Mouse (Mus musculus) liver, adult 2 months (tissue): ENCODE data around the gene Dlg2. TPM values are rescaled to one million over a fixed set of nuclear protein-coding genes. Genes with fewer than 3 reads are reported as not detected.
A peak's percentile ranks its signal among the peaks of the same experiment; 100 is the strongest.

Source experiments
- DNase-seq: peaks from one replicate; pipeline ENCODE4 v3.0.0-alpha.2; 2011; ENCODE audit warnings: low read depth, low spot score; ENCODE audit errors: extremely low read depth
- H3K27ac ChIP-seq: fragments of 200-500 bp; replicated peaks from 2 replicates; pipeline ENCODE4 v1.5.1; 2012; ENCODE audit warnings: low read depth, mild to moderate bottlenecking, control low read depth, inconsistent platforms, low read length; ENCODE audit not compliant: insufficient read depth
- H3K27me3 ChIP-seq: fragments of 200-500 bp; 2 replicates; pipeline ENCODE4 v1.6.1; 2012; ENCODE audit warnings: mild to moderate bottlenecking, moderate library complexity, low read length, inconsistent platforms; ENCODE audit not compliant: control insufficient read depth, insufficient read depth
- H3K36me3 ChIP-seq: fragments of 200-500 bp; 2 replicates; pipeline ENCODE4 v1.6.1; 2012; ENCODE audit warnings: low read length, inconsistent platforms; ENCODE audit not compliant: control insufficient read depth, insufficient read depth
- H3K4me1 ChIP-seq: fragments of 200-500 bp; 2 replicates; pipeline ENCODE4 v1.6.1; 2011; ENCODE audit warnings: low read length; ENCODE audit not compliant: control insufficient read depth, insufficient read depth
- H3K4me3 ChIP-seq: fragments of 200-500 bp; 2 replicates; pipeline ENCODE4 v1.5.1; 2011; ENCODE audit warnings: low read depth, mild to moderate bottlenecking, control low read depth, low read length, moderate library complexity; ENCODE audit not compliant: insufficient read depth
- H3K79me2 ChIP-seq: fragments of 200-500 bp; 2 replicates; pipeline ENCODE4 v1.6.1; 2012; ENCODE audit warnings: inconsistent platforms, mild to moderate bottlenecking, low read length, moderate library complexity; ENCODE audit not compliant: control insufficient read depth, insufficient read depth
- H3K9ac ChIP-seq: fragments of 200-500 bp; 2 replicates; pipeline ENCODE4 v1.6.1; 2012; ENCODE audit warnings: low read depth, mild to moderate bottlenecking, control low read depth, inconsistent platforms, low read length
- CTCF ChIP-seq: fragments of 200-500 bp; IDR thresholded peaks from 2 replicates; pipeline ENCODE4 v1.5.1; 2011; ENCODE audit warnings: low read depth, low read length, control low read depth
- POLR2A ChIP-seq: fragments of 200-500 bp; IDR thresholded peaks from 2 replicates; pipeline ENCODE4 v1.6.1; 2011; ENCODE audit warnings: low read length, control low read depth; ENCODE audit not compliant: insufficient read depth; ENCODE audit errors: extremely low read depth
- WGBS: fragments of 180-500 bp; shearing (Covaris S2); methylation state at CpG from one replicate; pipeline ENCODE4 v1.1.7; 2018; 5-methylcytosine and 5-hydroxymethylcytosine counted together
- polyA plus RNA-seq: library from polyadenylated mRNA; depleted of rRNA; stranded (reverse); fragments of >200 nt; gene quantifications from 2 replicates; pipeline ENCODE4 v1.2.3, GENCODE M21; 2012
- total RNA-seq: library from RNA; depleted of rRNA; stranded (reverse); fragments of >200 nt; gene quantifications from 2 replicates; pipeline ENCODE4 v1.2.3, GENCODE M21; 2014

Dlg2 gene
- total and polyA plus RNA-seq, 2 experiments: 0.65 TPM; not detected in 1

- no peaks in the 10 kb centered on the region for H3K27me3 ChIP-seq
- H3K9ac ChIP-seq: peak overlapping the region; percentile 89
- no peak for DNase-seq
- 2% methylated on average over 10 of the region's 10 CpGs for WGBS
- H3K36me3 ChIP-seq: peaks cover 16% of the 10 kb centered on the region
- H3K79me2 ChIP-seq: peaks cover 2% of the 10 kb centered on the region; the same call in 1 of the 2 replicates
- TF ChIP-seq POLR2A: no peak
- no peak for TF ChIP-seq CTCF
- peak overlapping the region; percentile 76 for H3K4me3 ChIP-seq
- H3K27ac ChIP-seq: peak overlapping the region; percentile 61
- H3K4me1 ChIP-seq: peaks cover 6% of the 10 kb centered on the region
Observed at GRCm38 (mm10) chr7:90457517-90457916, 19.0 kb upstream of the Dlg2 start.

- H3K4me1 ChIP-seq: peaks cover 4% of the 10 kb centered on the region; the same call in 1 of the 2 replicates
- no peaks in the 10 kb centered on the region for H3K27me3 ChIP-seq
- TF ChIP-seq POLR2A: no peak
- no peak for TF ChIP-seq CTCF
- H3K36me3 ChIP-seq: no peaks in the 10 kb centered on the region
- H3K79me2 ChIP-seq: no peaks in the 10 kb centered on the region; the same call in 1 of the 2 replicates
- no peak overlapping the region for H3K9ac ChIP-seq
- H3K4me3 ChIP-seq: no peak overlapping the region
- DNase-seq: no peak
- WGBS: 45% methylated on average over 10 of the region's 10 CpGs
- no peak overlapping the region for H3K27ac ChIP-seq
Observed at GRCm38 (mm10) chr7:90460330-90460729, 16.1 kb upstream of the Dlg2 start.

GRCm38 (mm10) chr7:90460930-90461329, 15.5 kb upstream of the Dlg2 start:
- H3K27ac ChIP-seq: no peak overlapping the region
- no peak overlapping the region for H3K9ac ChIP-seq
- TF ChIP-seq CTCF (peak; percentile 54), POLR2A (no peak)
- DNase-seq: no peak
- peaks cover 4% of the 10 kb centered on the region; the same call in 1 of the 2 replicates for H3K4me1 ChIP-seq
- no peaks in the 10 kb centered on the region for H3K36me3 ChIP-seq
- no peaks in the 10 kb centered on the region; the same call in 1 of the 2 replicates for H3K79me2 ChIP-seq
- H3K27me3 ChIP-seq: no peaks in the 10 kb centered on the region
- H3K4me3 ChIP-seq: no peak overlapping the region
- whole genome bisulfite sequencing: 24% methylated on average over 14 of the region's 14 CpGs

GRCm38 (mm10) chr7:90461441-90461840, 15.0 kb upstream of the Dlg2 start:
- no peak overlapping the region for H3K9ac ChIP-seq
- no peak for TF ChIP-seq CTCF
- TF ChIP-seq POLR2A: no peak
- WGBS: 95% methylated on average over 5 of the region's 5 CpGs

GRCm38 (mm10) chr7:90473511-90473910, 3.0 kb upstream of the Dlg2 start:
- no peak overlapping the region for H3K9ac ChIP-seq
- no peaks in the 10 kb centered on the region for H3K79me2 ChIP-seq
- peaks cover 17% of the 10 kb centered on the region for H3K36me3 ChIP-seq
- no peaks in the 10 kb centered on the region for H3K27me3 ChIP-seq
- no peak overlapping the region for H3K4me3 ChIP-seq
- 51% methylated on average over 2 of the region's 2 CpGs for WGBS
- no peak for DNase-seq
- H3K4me1 ChIP-seq: no peaks in the 10 kb centered on the region
- TF ChIP-seq POLR2A (no peak), CTCF (no peak)
- no peak overlapping the region for H3K27ac ChIP-seq

More at GRCm38 (mm10) chr7:90461441-90461840, 15.0 kb upstream of the Dlg2 start:
- Histone ChIP-seq H3K4me3 (no peak overlapping the region), H3K79me2 (no peaks in the 10 kb centered on the region; the same call in 1 of the 2 replicates), H3K4me1 (no peaks in the 10 kb centered on the region), H3K36me3 (no peaks in the 10 kb centered on the region), H3K27ac (no peak overlapping the region), H3K27me3 (no peaks in the 10 kb centered on the region)
- DNase-seq: no peak

- H3K9ac ChIP-seq: peak within 1 kb of the TSS; percentile 87
- H3K79me2 ChIP-seq: no peaks in the 10 kb centered on the region
- under 1% methylated on average over 36 of the region's 36 CpGs for WGBS
- H3K4me1 ChIP-seq: no peaks in the 10 kb centered on the region
- H3K27me3 ChIP-seq: no peaks in the 10 kb centered on the region
- peaks cover 6% of the 10 kb centered on the region; the same call in 1 of the 2 replicates for H3K36me3 ChIP-seq
- H3K27ac ChIP-seq: peak within 1 kb of the TSS; percentile 93
- H3K4me3 ChIP-seq: peak within 1 kb of the TSS; percentile 78
- DNase-seq: peak; percentile 95
- TF ChIP-seq POLR2A: peak; percentile 88
- TF ChIP-seq CTCF: no peak
Observed at GRCm38 (mm10) chr7:90475793-90476312, 619 bp upstream of the Dlg2 start, which contains the start of gene Tmem126b. Gene Tmem126b, minus strand, starts transcription at chr7:90476001.
